Mouse (Mus musculus) thymus, postnatal 36 days (tissue): ENCODE results near the gene Nr2c2.
A peak's percentile ranks its signal among the peaks of the same experiment; 100 is the strongest.
"Not testable (repeated sequence)": the region's sequence is repeated elsewhere in the genome, so short reads cannot be mapped to it uniquely, and the experiment has no call there.

Source experiments
- DNase-seq, 2 experiments: peaks; one replicate each; pipeline ENCODE4 v3.0.0; 2022; ENCODE audit warnings: mixed read lengths in 2 of 2

Nr2c2 gene

GRCm38 (mm10) chr6:92091130-92091591 lies at the start of gene Nr2c2:
TSS of gene Nr2c2 (plus strand) at chr6:92091390.
- peak; percentile 90 to 92 for DNase-seq

GRCm38 (mm10) chr6:92042055-92042454 lies 49.1 kb upstream of the Nr2c2 start:
- DNase-seq: no peak

GRCm38 (mm10) chr6:92042850-92043249 lies 48.3 kb upstream of the Nr2c2 start:
- no peak for DNase-seq

- no peak for DNase-seq
These were observed 33.4 kb upstream of the Nr2c2 start for GRCm38 (mm10) chr6:92057768-92058167.

- no peak for DNase-seq
These were observed 29.5 kb upstream of the Nr2c2 start for GRCm38 (mm10) chr6:92061725-92062124.

- DNase-seq: no peak
These were observed 27.7 kb upstream of the Nr2c2 start for GRCm38 (mm10) chr6:92063452-92063851.

GRCm38 (mm10) chr6:92064101-92064500 lies 27.1 kb upstream of the Nr2c2 start:
- DNase-seq: no peak

GRCm38 (mm10) chr6:92065721-92066496 lies 25.3 kb upstream of the Nr2c2 start:
- peak; percentile 29 to 36 for DNase-seq

- DNase-seq: peak; percentile 54 to 55
These were observed 23.9 kb upstream of the Nr2c2 start for GRCm38 (mm10) chr6:92067146-92067790.

- DNase-seq: no peak
These were observed 19.9 kb upstream of the Nr2c2 start for GRCm38 (mm10) chr6:92071121-92071839.

- DNase-seq: no peak
These were observed 10.5 kb upstream of the Nr2c2 start for GRCm38 (mm10) chr6:92080730-92081129.

GRCm38 (mm10) chr6:92082756-92083155 lies 8.4 kb upstream of the Nr2c2 start:
- no peak for DNase-seq

GRCm38 (mm10) chr6:92084932-92085331 lies 6.3 kb upstream of the Nr2c2 start:
- no peak for DNase-seq

GRCm38 (mm10) chr6:92089141-92089540 lies 2.0 kb upstream of the Nr2c2 start:
- DNase-seq: not testable (repeated sequence)

- no peak for DNase-seq
These were observed 1.2 kb upstream of the Nr2c2 start for GRCm38 (mm10) chr6:92089982-92090381.

GRCm38 (mm10) chr6:92090497-92090896 lies 693 bp upstream of the Nr2c2 start:
- no peak for DNase-seq

GRCm38 (mm10) chr6:92091767-92092489 lies 738 bp downstream of the Nr2c2 start:
- DNase-seq: peak; percentile 100

- no peak for DNase-seq
These were observed 1.5 kb downstream of the Nr2c2 start for GRCm38 (mm10) chr6:92092737-92093136.

GRCm38 (mm10) chr6:92093869-92094268 lies 2.7 kb downstream of the Nr2c2 start:
- no peak for DNase-seq

- DNase-seq: no peak
These were observed 9.6 kb downstream of the Nr2c2 start for GRCm38 (mm10) chr6:92100679-92101360.

- DNase-seq: no peak
These were observed 33.4 kb downstream of the Nr2c2 start for GRCm38 (mm10) chr6:92124547-92124946.

GRCm38 (mm10) chr6:92126861-92127468 lies 35.8 kb downstream of the Nr2c2 start:
- DNase-seq: no peak
